17 mouse cellular contexts compared by ENCODE assay signal in the genomic region with DNA sequence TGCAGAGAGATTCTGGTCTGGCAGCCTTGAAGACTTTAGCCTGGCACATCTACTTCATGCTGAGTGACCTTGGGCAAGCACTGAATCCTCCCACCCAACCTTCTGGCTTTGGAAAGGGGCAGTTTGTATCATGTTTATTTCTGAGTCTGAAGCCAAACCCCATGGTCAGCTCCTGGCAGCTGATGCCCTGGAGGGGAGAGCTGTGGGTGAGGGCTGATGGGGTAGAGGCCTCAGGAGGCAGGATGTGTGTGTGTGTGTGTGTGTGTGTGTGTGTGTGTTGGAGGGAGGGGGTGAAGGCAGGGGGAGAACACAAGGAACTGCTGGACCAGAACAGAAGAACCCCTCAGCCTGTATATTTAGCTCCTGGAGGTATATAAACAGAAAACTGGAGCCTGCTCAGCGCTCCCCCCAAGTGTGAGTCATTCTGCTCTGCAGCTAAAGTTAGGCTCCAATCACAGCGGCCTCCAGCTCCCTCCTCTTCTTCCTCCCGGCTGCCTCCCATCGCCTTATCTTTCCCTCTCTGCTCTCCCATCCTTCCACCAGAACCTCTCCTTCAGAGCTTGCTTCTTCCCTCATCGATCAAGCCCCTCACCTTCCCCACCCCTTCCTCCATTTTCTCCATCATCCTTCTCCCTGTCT. TPM values are rescaled to one million over a fixed set of nuclear protein-coding genes. Genes with fewer than 3 reads are reported as not detected.
A peak's percentile ranks its signal among the peaks of the same experiment; 100 is the strongest.
DNase-seq lines count a peak whose midpoint lies in the region; ATAC-seq and TF ChIP-seq lines count a peak whose summit lies in the region.
"Had no signal": no experiment of that assay in that cellular context is flagged by ENCODE, and none has a peak within 500 bp of the region (broad histone marks: within the 10 kb centered on the region; RNA-seq: fewer than 3 reads in every experiment).

No protein-coding gene starts in this region.

- peak; percentile 29 for DNase-seq in forebrain, postnatal 0 days
- DNase-seq in cerebellum, adult 11-12 months, result peak; percentile 79
- peak; percentile 78 for DNase-seq in right cerebral cortex, adult 2 months (ENCODE audit: low spot score in 2 of 2)
- DNase-seq in adrenal gland, postnatal 4 days (ENCODE audit: low spot score in 2 of 2), result no peak
- no peak for DNase-seq in adrenal gland, postnatal 36 days
- no peak for DNase-seq in gastrocnemius, adult 18-20 months (ENCODE audit: low spot score)

- H3K36me3 ChIP-seq in forebrain, postnatal 0 days (ENCODE audit: insufficient read depth), result no peaks in the 10 kb centered on the region
- H3K36me3 ChIP-seq in forebrain, embryonic 13.5 days (ENCODE audit: poor library complexity, severe bottlenecking), result no peaks in the 10 kb centered on the region
- H3K36me3 ChIP-seq: embryonic facial prominence, embryonic 10.5 days; heart, embryonic 15.5 days; hindbrain, embryonic 15.5 days; kidney, embryonic 15.5 days; stomach, embryonic 15.5 days had no signal

- H3K27ac ChIP-seq in forebrain, postnatal 0 days (ENCODE audit: low read depth, low read length), result no peak overlapping the region
- no peak overlapping the region for H3K27ac ChIP-seq in forebrain, embryonic 13.5 days
- H3K27ac ChIP-seq in cortical plate, adult 2 months (ENCODE audit: insufficient read depth, low read length), result peak overlapping the region; percentile 84
- H3K27ac ChIP-seq: embryonic facial prominence, embryonic 10.5 days; heart, embryonic 15.5 days; hindbrain, embryonic 15.5 days; kidney, embryonic 15.5 days; stomach, embryonic 15.5 days had no signal

- H3K9me3 ChIP-seq in forebrain, postnatal 0 days (ENCODE audit: low read length), result no peaks in the 10 kb centered on the region
- H3K9me3 ChIP-seq in forebrain, embryonic 13.5 days (replicated peaks), result no peaks in the 10 kb centered on the region
- H3K9me3 ChIP-seq: embryonic facial prominence, embryonic 10.5 days; heart, embryonic 15.5 days; hindbrain, embryonic 15.5 days; kidney, embryonic 15.5 days; stomach, embryonic 15.5 days had no signal

- TF ChIP-seq POLR2A in cortical plate, adult 2 months (IDR thresholded peaks at IDR 0.05; ENCODE audit: extremely low read depth, insufficient read depth, low read length), result peak; percentile 95

- peaks cover 6% of the 10 kb centered on the region; the same call in 1 of the 2 replicates for H3K27me3 ChIP-seq in forebrain, postnatal 0 days (ENCODE audit: insufficient read depth, low read length)
- H3K27me3 ChIP-seq in forebrain, embryonic 13.5 days, result peaks cover 37% of the 10 kb centered on the region; the same call in 1 of the 2 replicates
- H3K27me3 ChIP-seq: stomach, embryonic 15.5 days had no signal

- no peaks in the 10 kb centered on the region for H3K4me1 ChIP-seq in forebrain, postnatal 0 days (ENCODE audit: insufficient read depth)
- H3K4me1 ChIP-seq in forebrain, embryonic 13.5 days, result peaks cover 4% of the 10 kb centered on the region; the same call in 1 of the 2 replicates
- peaks cover 12% of the 10 kb centered on the region for H3K4me1 ChIP-seq in cortical plate, adult 2 months (ENCODE audit: control insufficient read depth, insufficient read depth, low read length)
- H3K4me1 ChIP-seq: embryonic facial prominence, embryonic 10.5 days; heart, embryonic 15.5 days; kidney, embryonic 15.5 days; stomach, embryonic 15.5 days had no signal

- H3K9ac ChIP-seq in forebrain, postnatal 0 days, result no peak overlapping the region
- H3K9ac ChIP-seq in forebrain, embryonic 13.5 days, result no peak overlapping the region
- H3K9ac ChIP-seq: heart, embryonic 15.5 days; hindbrain, embryonic 15.5 days; kidney, embryonic 15.5 days; stomach, embryonic 15.5 days had no signal

- ATAC-seq in forebrain, postnatal 0 days, result no peak; the same call in 1 of the 2 replicates
- no peak for ATAC-seq in forebrain, embryonic 13.5 days

- H3K4me3 ChIP-seq in forebrain, postnatal 0 days (ENCODE audit: low read depth, low read length), result no peak overlapping the region
- no peak overlapping the region for H3K4me3 ChIP-seq in forebrain, embryonic 13.5 days
- H3K4me3 ChIP-seq in cortical plate, adult 2 months (ENCODE audit: insufficient read depth, low read length), result peak overlapping the region; percentile 40
- H3K4me3 ChIP-seq: embryonic facial prominence, embryonic 10.5 days; heart, embryonic 15.5 days; hindbrain, embryonic 15.5 days; kidney, embryonic 15.5 days; stomach, embryonic 15.5 days had no signal

- no peak for TF ChIP-seq CTCF in forebrain, postnatal 0 days (IDR thresholded peaks at IDR 0.05; ENCODE audit: low read depth)
- TF ChIP-seq CTCF in cortical plate, adult 2 months (IDR thresholded peaks at IDR 0.05; ENCODE audit: extremely low read depth, insufficient read depth, low read length), result no peak

- no peak overlapping the region for H3K4me2 ChIP-seq in forebrain, postnatal 0 days (ENCODE audit: low read depth)
- no peak overlapping the region for H3K4me2 ChIP-seq in forebrain, embryonic 13.5 days
- H3K4me2 ChIP-seq: heart, embryonic 15.5 days; hindbrain, embryonic 15.5 days; kidney, embryonic 15.5 days; stomach, embryonic 15.5 days had no signal

- 61% methylated on average over 5 of the region's 5 CpGs for WGBS in forebrain, postnatal 0 days
- 78% methylated on average over 5 of the region's 5 CpGs for WGBS in forebrain, embryonic 13.5 days

RNA-seq across cellular contexts. Expression of a gene that starts 8.8 kb away (rescaled TPM):
- 11.1 and 12.5 TPM in 2 replicates for total RNA-seq in forebrain, postnatal 0 days (2014; rRNA removed)
- 0.34 and 0.58 TPM in 2 replicates for polyA plus RNA-seq in forebrain, postnatal 0 days (2015; fragmentation: Nextera tagmentation; extraction: Ambion mirVana)
- polyA plus RNA-seq in forebrain, embryonic 13.5 days (2015; fragmentation: Nextera tagmentation; extraction: Ambion mirVana), result 0.25 and 0.39 TPM in 2 replicates
- polyA plus RNA-seq in cortical plate, adult 2 months (2012; rRNA removed), result 32.0 and 36.5 TPM in 2 replicates
- total RNA-seq in adrenal gland, postnatal 4 days (2021), result 1 to 10 TPM; 1.2 to 1.3 TPM
- under 1 TPM; 0.30 to 0.63 TPM for total RNA-seq in adrenal gland, postnatal 36 days (2021)
- under 1 TPM; 0.21 TPM for total RNA-seq in gastrocnemius, adult 18-20 months (2021)
- polyA plus RNA-seq: heart, embryonic 15.5 days; lung, embryonic 16.5 days had no signal

RNA-seq across cellular contexts. Expression of a gene that starts 14.1 kb away (rescaled TPM):
- total RNA-seq in forebrain, postnatal 0 days (2014; rRNA removed), result 38.7 and 56.6 TPM in 2 replicates
- 84.7 and 98.9 TPM in 2 replicates for polyA plus RNA-seq in forebrain, postnatal 0 days (2015; fragmentation: Nextera tagmentation; extraction: Ambion mirVana)
- 62.0 and 63.8 TPM in 2 replicates for polyA plus RNA-seq in forebrain, embryonic 13.5 days (2015; fragmentation: Nextera tagmentation; extraction: Ambion mirVana)
- polyA plus RNA-seq in cortical plate, adult 2 months (2012; rRNA removed), result 41.5 and 42.3 TPM in 2 replicates
- total RNA-seq in adrenal gland, postnatal 4 days (2021), result 10 to 100 TPM; 35.7 to 41.1 TPM
- 10 to 100 TPM; 41.4 to 46.9 TPM for total RNA-seq in adrenal gland, postnatal 36 days (2021)
- 10 to 100 TPM; 10.8 to 15.3 TPM for total RNA-seq in gastrocnemius, adult 18-20 months (2021)

RNA-seq across cellular contexts. Expression of a gene that starts 23.3 kb away (rescaled TPM):
- 163 and 164 TPM in 2 replicates for total RNA-seq in forebrain, postnatal 0 days (2014; rRNA removed)
- 103 and 109 TPM in 2 replicates for polyA plus RNA-seq in forebrain, postnatal 0 days (2015; fragmentation: Nextera tagmentation; extraction: Ambion mirVana)
- polyA plus RNA-seq in forebrain, embryonic 13.5 days (2015; fragmentation: Nextera tagmentation; extraction: Ambion mirVana), result 129 and 138 TPM in 2 replicates
- polyA plus RNA-seq in cortical plate, adult 2 months (2012; rRNA removed), result 178 and 198 TPM in 2 replicates
- total RNA-seq in adrenal gland, postnatal 4 days (2021), result 100 to 1,000 TPM; 145 to 157 TPM
- 100 to 1,000 TPM; 263 to 281 TPM for total RNA-seq in adrenal gland, postnatal 36 days (2021)
- total RNA-seq in gastrocnemius, adult 18-20 months (2021), result 100 to 1,000 TPM; 141 to 165 TPM

RNA-seq across cellular contexts. Expression of a gene that starts 42.6 kb away (rescaled TPM):
- total RNA-seq in forebrain, postnatal 0 days (2014; rRNA removed), result not detected in 2 replicates
- polyA plus RNA-seq in forebrain, postnatal 0 days (2015; fragmentation: Nextera tagmentation; extraction: Ambion mirVana), result not detected in 2 replicates
- polyA plus RNA-seq in forebrain, embryonic 13.5 days (2015; fragmentation: Nextera tagmentation; extraction: Ambion mirVana), result 2.7 TPM in 1 of 2 replicates, not detected in the other
- not detected in 2 replicates for polyA plus RNA-seq in cortical plate, adult 2 months (2012; rRNA removed)
- total RNA-seq in adrenal gland, postnatal 4 days (2021), result 1 to 10 TPM; 7.3 to 8.9 TPM
- total RNA-seq in adrenal gland, postnatal 36 days (2021), result 10 to 100 TPM; 13.7 to 16.1 TPM
- total RNA-seq in gastrocnemius, adult 18-20 months (2021), result 1 to 10 TPM; 7.1 to 9.7 TPM
- total RNA-seq: liver, adult 2 months had no signal
- polyA plus RNA-seq: embryonic facial prominence, embryonic 10.5 days; gonadal fat pad, adult 2 months; heart, embryonic 15.5 days; hindbrain, embryonic 15.5 days; kidney, embryonic 15.5 days; liver, adult 2 months; lung, embryonic 16.5 days; small intestine, adult 2 months; stomach, embryonic 15.5 days had no signal

RNA-seq across cellular contexts. Expression of a gene that starts 44.4 kb away (rescaled TPM):
- total RNA-seq in forebrain, postnatal 0 days (2014; rRNA removed), result 28.1 and 37.0 TPM in 2 replicates
- polyA plus RNA-seq in forebrain, postnatal 0 days (2015; fragmentation: Nextera tagmentation; extraction: Ambion mirVana), result 13.5 and 20.0 TPM in 2 replicates
- polyA plus RNA-seq in forebrain, embryonic 13.5 days (2015; fragmentation: Nextera tagmentation; extraction: Ambion mirVana), result 39.6 and 40.3 TPM in 2 replicates
- polyA plus RNA-seq in cortical plate, adult 2 months (2012; rRNA removed), result 14.9 and 15.1 TPM in 2 replicates
- 10 to 100 TPM; 41.9 to 46.6 TPM for total RNA-seq in adrenal gland, postnatal 4 days (2021)
- total RNA-seq in adrenal gland, postnatal 36 days (2021), result 10 to 100 TPM; 44.7 to 49.2 TPM
- total RNA-seq in gastrocnemius, adult 18-20 months (2021), result 10 to 100 TPM; 20.4 to 23.0 TPM

Comparison
In these comparisons a context has a peak if more than half of its experiments do, and no peak if none do; other contexts are left out.
1. DNase-seq: peak in forebrain, postnatal 0 days (single experiment), cerebellum, adult 11-12 months (single experiment) and right cerebral cortex, adult 2 months (2 of 2); none in adrenal gland, postnatal 4 days (0 of 2), adrenal gland, postnatal 36 days (0 of 2) and gastrocnemius, adult 18-20 months (single experiment).